Mouse (Mus musculus) myocyte (in vitro differentiated cells): ENCODE measurements around the gene Acat3. TPM values are rescaled to one million over a fixed set of nuclear protein-coding genes. Genes with fewer than 3 reads are reported as not detected.

ENCODE experiments used
- H3K27me3 ChIP-seq: one replicate; pipeline ENCODE4 v1.6.1; 2011; ENCODE audit not compliant: control insufficient read depth, insufficient read depth, insufficient read length
- H3K36me3 ChIP-seq: one replicate; pipeline ENCODE4 v1.6.1; 2011; ENCODE audit not compliant: control insufficient read depth, insufficient read depth
- H3K4me2 ChIP-seq: one replicate; pipeline ENCODE4 v1.6.1; 2011; ENCODE audit warnings: low read depth, control low read depth
- H3K4me3 ChIP-seq: one replicate; pipeline ENCODE4 v1.5.1; 2011; ENCODE audit warnings: mild to moderate bottlenecking, control low read depth, moderate library complexity
- H3K79me2 ChIP-seq: one replicate; pipeline ENCODE4 v1.6.1; 2011; ENCODE audit not compliant: control insufficient read depth, insufficient read depth
- H3ac ChIP-seq: one replicate; pipeline ENCODE4 v1.6.1; 2011; ENCODE audit not compliant: control insufficient read depth, insufficient read length
- CEBPB ChIP-seq: IDR thresholded peaks from 2 replicates; pipeline ENCODE4 v1.6.1; 2011; ENCODE audit warnings: mild to moderate bottlenecking, moderate library complexity; ENCODE audit not compliant: poor library complexity, insufficient read depth, severe bottlenecking
- E2F4 ChIP-seq: IDR thresholded peaks from one replicate; pipeline ENCODE4 v1.6.1; 2011; ENCODE audit warnings: mild to moderate bottlenecking, control low read depth, moderate library complexity; ENCODE audit not compliant: insufficient read depth
- MAX ChIP-seq: IDR thresholded peaks from one replicate; pipeline ENCODE4 v1.6.1; 2011; ENCODE audit warnings: low read depth, mild to moderate bottlenecking, control low read depth
- MYOD1 ChIP-seq, 3 experiments: IDR thresholded peaks; one replicate each; pipeline ENCODE4 v1.6.1; 2011; ENCODE audit warnings: control low read depth in 2 of 3, low read depth in 2 of 3, mild to moderate bottlenecking in 2 of 3, moderate library complexity in 1 of 3; ENCODE audit not compliant: insufficient read length in 2 of 3, control insufficient read depth in 1 of 3
- MYOG ChIP-seq, 3 experiments: IDR thresholded peaks; one replicate each; pipeline ENCODE4 v1.6.1; 2011; ENCODE audit warnings: control low read depth in 2 of 3, low read depth in 2 of 3, mild to moderate bottlenecking in 2 of 3; ENCODE audit not compliant: insufficient read length in 2 of 3, control insufficient read depth in 1 of 3, insufficient read depth in 1 of 3
- POLR2A ChIP-seq: IDR thresholded peaks from one replicate; pipeline ENCODE4 v1.6.1; 2011; ENCODE audit warnings: low read depth, mild to moderate bottlenecking, control low read depth, moderate library complexity; ENCODE audit not compliant: insufficient read length
- POLR2AphosphoS2 ChIP-seq: IDR thresholded peaks from one replicate; pipeline ENCODE4 v1.6.1; 2011; ENCODE audit warnings: low read depth, control low read depth; ENCODE audit not compliant: insufficient read length
- REST ChIP-seq: IDR thresholded peaks from one replicate; pipeline ENCODE4 v1.6.1; 2011; ENCODE audit warnings: mild to moderate bottlenecking, control low read depth, moderate library complexity; ENCODE audit not compliant: insufficient read depth, insufficient read length
- SRF ChIP-seq: IDR thresholded peaks from one replicate; pipeline ENCODE4 v1.6.1; 2011; ENCODE audit warnings: low read depth; ENCODE audit not compliant: control insufficient read depth, insufficient read length
- TCF12 ChIP-seq: IDR thresholded peaks from one replicate; pipeline ENCODE4 v1.6.1; 2011; ENCODE audit warnings: mild to moderate bottlenecking, control low read depth; ENCODE audit not compliant: poor library complexity, insufficient read depth, severe bottlenecking
- TCF3 ChIP-seq: IDR thresholded peaks from one replicate; pipeline ENCODE4 v1.6.1; 2011; ENCODE audit warnings: low read depth, control low read depth; ENCODE audit not compliant: insufficient read length
- USF1 ChIP-seq: IDR thresholded peaks from one replicate; pipeline ENCODE4 v1.6.1; 2011; ENCODE audit warnings: low read depth, mild to moderate bottlenecking, control low read depth, moderate library complexity
- polyA plus RNA-seq: library from polyadenylated mRNA; unstranded; fragments of >200 nt; fragmentation: generic; extraction: Trizol; gene quantifications from one replicate; pipeline ENCODE4 v1.2.1, GENCODE M21; 2012; ENCODE audit warnings: missing spikeins

Acat3 gene
- polyA plus RNA-seq, 1 experiment: 0.76 TPM

- Histone ChIP-seq H3K27me3 (no peaks in the 10 kb centered on the region), H3K4me3 (no peak overlapping the region), H3ac (no peak overlapping the region), H3K36me3 (peaks cover 22% of the 10 kb centered on the region), H3K79me2 (peaks cover 15% of the 10 kb centered on the region), H3K4me2 (no peak overlapping the region)
- TF ChIP-seq TCF12: no peak
- no peak for TF ChIP-seq MYOD1 (IDR thresholded peaks at IDR 0.05; ENCODE audit: control insufficient read depth in 1 of 3, insufficient read length in 2 of 3, low read depth in 2 of 3)
Observed at GRCm38 (mm10) chr17:12910391-12910790, 30.0 kb downstream of the Acat3 start.

GRCm38 (mm10) chr17:12909361-12910280, 30.8 kb downstream of the Acat3 start, which contains the start of gene Pnldc1:
TSS of gene Pnldc1 (minus strand) at chr17:12910230.
- H3K27me3 ChIP-seq: no peaks in the 10 kb centered on the region
- peaks cover 27% of the 10 kb centered on the region for H3K36me3 ChIP-seq
- H3K79me2 ChIP-seq: peaks cover 7% of the 10 kb centered on the region
- no peak within 1 kb of the TSS for H3K4me2 ChIP-seq
- TF ChIP-seq CEBPB (no peak), MYOD1 (IDR thresholded peaks at IDR 0.05; ENCODE audit: control insufficient read depth in 1 of 3, insufficient read length in 2 of 3, low read depth in 2 of 3) (no peak), SRF (no peak), MYOG (IDR thresholded peaks at IDR 0.05; ENCODE audit: control insufficient read depth in 1 of 3, insufficient read depth in 1 of 3, insufficient read length in 2 of 3, low read depth in 2 of 3) (no peak)
- H3ac ChIP-seq: no peak within 1 kb of the TSS
- H3K4me3 ChIP-seq: no peak within 1 kb of the TSS

GRCm38 (mm10) chr17:12906436-12906835, 34.0 kb downstream of the Acat3 start:
- TF ChIP-seq REST: no peak
- no peak for TF ChIP-seq POLR2A
- TF ChIP-seq E2F4: no peak
- no peak for TF ChIP-seq USF1
- TF ChIP-seq TCF12: no peak
- no peak for TF ChIP-seq MYOG (IDR thresholded peaks at IDR 0.05; ENCODE audit: control insufficient read depth in 1 of 3, insufficient read depth in 1 of 3, insufficient read length in 2 of 3, low read depth in 2 of 3)
- TF ChIP-seq MYOD1 (IDR thresholded peaks at IDR 0.05; ENCODE audit: control insufficient read depth in 1 of 3, insufficient read length in 2 of 3, low read depth in 2 of 3): no peak
- no peak for TF ChIP-seq POLR2AphosphoS2
- TF ChIP-seq CEBPB: no peak
- no peak for TF ChIP-seq SRF
- H3K27me3 ChIP-seq: no peaks in the 10 kb centered on the region
- H3K36me3 ChIP-seq: peaks cover 11% of the 10 kb centered on the region
- H3K4me3 ChIP-seq: no peak overlapping the region
- H3ac ChIP-seq: no peak overlapping the region
- H3K79me2 ChIP-seq: no peaks in the 10 kb centered on the region
- H3K4me2 ChIP-seq: no peak overlapping the region

- Histone ChIP-seq H3K27me3 (no peaks in the 10 kb centered on the region), H3K36me3 (peaks cover 11% of the 10 kb centered on the region), H3K4me2 (no peak overlapping the region), H3K79me2 (no peaks in the 10 kb centered on the region), H3ac (no peak overlapping the region), H3K4me3 (no peak overlapping the region)
- no peak for TF ChIP-seq CEBPB
- no peak for TF ChIP-seq SRF
- no peak for TF ChIP-seq USF1
- TF ChIP-seq REST: no peak
- no peak for TF ChIP-seq TCF12
- no peak for TF ChIP-seq E2F4
Observed at GRCm38 (mm10) chr17:12905810-12906209, 34.6 kb downstream of the Acat3 start.

GRCm38 (mm10) chr17:12904349-12904748, 36.1 kb downstream of the Acat3 start:
- Histone ChIP-seq H3K27me3 (no peaks in the 10 kb centered on the region), H3K36me3 (peaks cover 11% of the 10 kb centered on the region)

More at GRCm38 (mm10) chr17:12904349-12904748, 36.1 kb downstream of the Acat3 start:
- TF ChIP-seq USF1: no peak
- TF ChIP-seq E2F4: no peak
- no peak for TF ChIP-seq TCF3
- TF ChIP-seq MYOG (IDR thresholded peaks at IDR 0.05; ENCODE audit: control insufficient read depth in 1 of 3, insufficient read depth in 1 of 3, insufficient read length in 2 of 3, low read depth in 2 of 3): no peak
- no peak for TF ChIP-seq CEBPB
- TF ChIP-seq REST: no peak
- TF ChIP-seq MAX: no peak
- no peak for TF ChIP-seq SRF
- no peak for TF ChIP-seq TCF12
- no peak for TF ChIP-seq MYOD1 (IDR thresholded peaks at IDR 0.05; ENCODE audit: control insufficient read depth in 1 of 3, insufficient read length in 2 of 3, low read depth in 2 of 3)
- Histone ChIP-seq H3K4me3 (no peak overlapping the region), H3ac (no peak overlapping the region), H3K79me2 (no peaks in the 10 kb centered on the region), H3K4me2 (no peak overlapping the region)
